Mouse (Mus musculus) MEL-GATA-1-ER (cell line): ENCODE measurements around the gene Ap2a2.
A peak's percentile ranks its signal among the peaks of the same experiment; 100 is the strongest.
"Not testable (repeated sequence)": the region's sequence is repeated elsewhere in the genome, so short reads cannot be mapped to it uniquely, and the experiment has no call there.

ENCODE experiments used
- DNase-seq: peaks from one replicate; pipeline ENCODE4 v3.0.0-alpha.2; 2012; ENCODE audit warnings: low read depth; ENCODE audit errors: extremely low read depth

Gene Ap2a2

GRCm38 (mm10) chr7:141559726-141560325 is 2.1 kb upstream of the Ap2a2 start:
- DNase-seq, result peak; percentile 54

GRCm38 (mm10) chr7:141560471-141560870 is 1.5 kb upstream of the Ap2a2 start:
- no peak for DNase-seq

DNA sequence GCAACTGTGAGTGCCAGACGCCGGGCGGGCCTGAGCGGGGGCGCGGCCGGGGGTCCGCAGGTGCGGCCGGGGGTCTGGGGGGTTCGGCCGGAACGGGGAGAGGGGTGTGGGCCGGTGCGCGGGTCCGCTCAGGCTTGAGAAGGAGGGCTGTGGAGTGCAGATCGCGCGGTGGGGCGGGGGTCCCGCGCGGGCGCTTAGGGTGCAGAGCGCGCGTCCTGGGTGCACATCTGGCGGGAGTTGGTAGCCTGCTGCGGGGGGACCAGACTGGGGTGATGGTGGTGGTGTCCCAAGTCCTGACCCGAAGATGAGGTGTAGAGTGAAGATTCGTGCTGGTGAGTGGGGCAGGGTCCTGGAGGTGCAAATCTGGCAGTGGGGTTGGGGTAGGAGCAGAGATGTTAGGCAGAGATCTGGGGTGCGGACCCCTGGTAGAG is 463 bp downstream of the Ap2a2 start:
- no peak for DNase-seq

DNA sequence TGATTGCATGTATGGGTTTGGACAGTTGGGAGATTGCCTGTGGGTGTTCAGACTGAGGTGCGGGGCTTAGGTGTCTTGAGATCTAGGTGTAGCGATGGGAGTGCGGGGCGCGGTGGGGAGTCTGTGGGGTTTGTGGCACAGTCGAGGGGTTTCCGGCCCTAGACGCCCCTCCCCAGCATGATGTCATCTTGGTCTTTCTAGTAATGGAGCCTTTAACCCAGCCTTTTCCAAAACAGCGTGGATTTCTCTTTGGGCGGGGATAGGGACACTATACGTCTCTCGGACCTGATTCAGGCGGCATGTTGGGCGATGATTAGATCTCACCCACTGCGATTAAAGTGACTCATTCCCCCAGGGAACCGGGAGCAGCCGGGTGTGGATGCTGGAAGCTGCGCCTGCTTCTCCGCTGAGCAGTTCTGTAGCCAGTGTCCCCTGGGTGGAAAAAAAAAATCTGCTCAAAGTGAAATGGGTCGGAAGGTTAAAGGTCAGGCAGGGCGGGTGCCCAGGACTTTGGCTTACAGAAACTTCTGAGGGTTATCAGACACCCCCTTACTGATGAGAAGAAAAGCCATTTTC is 967 bp downstream of the Ap2a2 start:
- DNase-seq, result no peak

DNA sequence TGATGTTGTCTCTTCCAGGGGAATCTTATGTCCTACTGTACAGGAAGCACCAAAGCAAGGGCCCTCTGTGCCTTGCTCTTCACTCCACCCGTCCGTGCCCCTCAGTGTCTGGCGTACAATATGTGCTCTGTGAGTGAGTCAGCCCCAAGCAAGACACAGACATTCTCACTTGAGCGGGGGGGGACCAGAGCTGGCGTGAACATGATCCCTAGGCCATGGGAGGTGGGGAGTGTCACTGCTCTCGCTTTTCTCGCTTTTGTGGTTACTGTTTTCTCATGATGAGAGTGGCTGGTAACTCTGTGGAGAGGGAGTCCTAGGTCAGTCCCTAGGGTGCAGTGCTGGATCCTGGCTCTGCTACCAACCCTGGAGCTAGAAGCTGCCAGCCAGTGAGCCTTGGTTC is 2.6 kb downstream of the Ap2a2 start:
- DNase-seq, result no peak

GRCm38 (mm10) chr7:141566587-141566986 is 4.6 kb downstream of the Ap2a2 start:
- DNase-seq, result no peak

GRCm38 (mm10) chr7:141569283-141569803 is 7.4 kb downstream of the Ap2a2 start:
- no peak for DNase-seq

DNA sequence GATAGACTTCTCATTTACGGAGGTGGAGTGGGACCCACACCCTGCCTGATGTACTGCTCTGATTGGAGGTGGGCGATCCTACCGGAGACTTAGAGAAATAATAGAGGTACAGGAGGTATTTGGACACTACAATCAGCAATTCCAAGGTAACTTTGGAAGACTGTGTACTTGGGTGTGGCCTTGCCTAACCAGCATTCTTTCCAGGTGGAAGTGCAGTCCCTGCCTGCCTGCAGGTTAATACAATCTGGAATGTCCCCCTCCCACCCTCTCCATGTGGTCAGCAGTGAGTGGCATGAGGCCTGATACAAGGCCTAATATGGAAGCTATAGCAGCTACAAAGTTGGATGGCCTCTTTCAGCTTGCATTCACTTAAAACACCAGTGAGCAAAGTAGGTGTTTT is 7.9 kb downstream of the Ap2a2 start:
- DNase-seq, result no peak

- no peak for DNase-seq
These were observed 8.8 kb downstream of the Ap2a2 start for GRCm38 (mm10) chr7:141570625-141571295.

GRCm38 (mm10) chr7:141574041-141574440 is 12.1 kb downstream of the Ap2a2 start:
- no peak for DNase-seq

DNA sequence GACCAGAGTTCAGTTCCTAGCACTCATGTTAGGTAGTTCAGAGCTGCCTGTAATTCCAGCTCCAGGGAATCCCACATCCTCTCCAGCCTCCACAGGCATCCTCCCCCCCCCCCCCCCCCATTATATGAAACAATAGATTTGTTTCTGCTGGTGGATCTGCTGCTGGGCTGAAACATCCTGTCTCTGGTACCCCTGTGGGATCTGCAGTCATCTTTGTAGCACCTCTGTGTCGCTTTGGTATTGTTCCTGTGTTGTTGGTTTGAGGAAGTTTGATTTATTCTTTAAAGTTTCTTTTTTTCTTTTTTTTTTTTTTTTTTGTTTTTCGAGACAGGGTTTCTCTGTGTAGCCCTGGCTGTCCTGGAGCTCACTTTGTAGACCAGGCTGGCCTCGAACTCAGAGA is 13.5 kb downstream of the Ap2a2 start:
- DNase-seq, result no peak

DNA sequence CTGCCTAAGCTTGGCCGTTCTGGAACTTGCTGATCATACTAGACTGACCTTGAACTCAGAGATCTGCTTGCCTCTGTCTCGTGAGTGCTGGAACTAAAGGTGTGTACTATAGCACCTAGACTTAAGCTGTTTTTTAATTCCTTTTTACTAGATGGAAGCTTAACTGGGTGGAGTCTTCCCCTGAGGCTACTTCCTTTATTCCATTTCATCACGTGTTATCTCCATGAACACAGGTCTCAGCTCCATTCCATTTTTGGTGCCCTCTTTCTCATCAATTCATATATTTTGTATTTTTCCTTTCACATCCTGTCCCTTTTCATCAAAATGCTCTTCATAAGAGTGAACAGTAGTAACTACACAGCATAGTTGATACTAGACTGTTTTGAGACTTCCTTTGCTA is 15.8 kb downstream of the Ap2a2 start:
- DNase-seq, result peak; percentile 45

DNA sequence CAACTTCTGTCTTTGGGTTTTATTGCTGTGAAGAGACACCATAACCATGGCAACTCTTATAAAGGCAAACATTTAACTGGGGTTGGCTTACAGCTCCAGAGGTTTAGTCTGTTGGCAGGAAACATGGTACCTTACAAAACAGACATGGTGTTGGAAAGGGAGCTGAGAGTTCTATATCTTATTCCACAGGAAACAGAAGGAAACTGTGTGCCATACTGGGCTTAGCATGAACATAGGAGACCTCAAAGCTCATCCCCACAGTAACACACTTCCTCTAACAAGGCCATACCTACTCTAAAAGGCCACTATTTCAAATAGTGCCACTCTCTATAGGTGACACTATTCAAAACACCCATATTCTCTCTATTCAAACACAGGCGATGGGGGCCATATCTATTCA is 16.5 kb downstream of the Ap2a2 start:
- no peak for DNase-seq

DNA sequence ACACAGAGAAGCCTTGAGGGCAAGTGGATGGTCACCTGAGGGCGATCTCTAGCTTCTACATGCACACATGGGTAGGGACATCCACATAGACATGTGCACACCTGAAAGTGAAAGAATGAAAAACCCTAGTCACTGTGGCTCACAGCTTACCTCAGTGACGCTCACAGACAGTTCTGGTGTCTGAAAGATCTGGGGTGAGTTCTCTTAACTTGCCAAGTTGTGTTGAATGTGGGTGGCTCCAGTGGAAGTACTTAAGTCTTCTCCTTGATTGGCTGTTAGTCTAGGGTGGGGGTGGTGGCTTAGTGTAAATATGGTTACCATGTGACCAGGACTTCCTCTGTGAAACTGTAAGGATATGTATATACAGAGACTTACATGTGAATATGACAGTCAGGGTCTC is 17.0 kb downstream of the Ap2a2 start:
- DNase-seq, result no peak

- DNase-seq, result no peak
These were observed 19.4 kb downstream of the Ap2a2 start for GRCm38 (mm10) chr7:141581323-141581722.

DNA sequence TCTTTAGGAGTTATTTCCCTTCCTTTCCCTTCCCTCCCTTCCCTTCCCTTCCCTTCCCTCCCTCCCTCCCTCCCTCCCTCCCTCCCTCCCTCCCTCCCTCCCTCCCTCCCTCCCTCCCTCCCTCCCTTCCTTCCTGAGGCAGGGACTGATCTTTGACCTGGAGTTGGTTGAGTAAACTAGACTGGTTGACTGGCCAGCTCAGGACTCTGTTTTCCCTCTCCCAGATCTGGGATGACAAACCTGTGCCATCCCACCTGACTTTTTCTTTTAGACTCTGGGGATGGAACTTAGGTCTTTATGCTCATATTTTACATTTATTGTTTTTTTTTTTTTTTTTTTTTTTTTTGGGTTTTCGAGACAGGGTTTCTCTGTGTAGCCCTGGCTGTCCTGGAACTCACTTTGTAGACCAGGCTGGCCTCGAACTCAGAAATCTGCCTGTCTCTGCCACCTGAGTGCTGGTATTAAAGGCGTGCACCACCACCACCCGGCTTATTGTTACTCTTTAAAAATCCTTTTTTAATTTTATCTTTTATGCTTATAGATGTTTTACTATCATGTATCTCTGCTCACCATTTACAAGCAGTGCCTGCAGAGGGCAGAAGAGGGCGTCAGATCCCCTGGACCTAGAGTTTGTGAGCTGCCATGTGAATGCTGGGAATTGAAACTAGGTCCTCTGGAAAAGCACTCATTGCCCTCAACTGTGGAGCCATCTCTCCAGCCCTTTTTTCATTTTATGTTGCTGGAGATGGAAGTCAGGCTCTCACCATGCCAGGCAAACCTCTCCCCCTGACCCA is 22.3 kb downstream of the Ap2a2 start:
- DNase-seq, result no peak

- no peak for DNase-seq
These were observed 23.3 kb downstream of the Ap2a2 start for GRCm38 (mm10) chr7:141585288-141585687.

DNA sequence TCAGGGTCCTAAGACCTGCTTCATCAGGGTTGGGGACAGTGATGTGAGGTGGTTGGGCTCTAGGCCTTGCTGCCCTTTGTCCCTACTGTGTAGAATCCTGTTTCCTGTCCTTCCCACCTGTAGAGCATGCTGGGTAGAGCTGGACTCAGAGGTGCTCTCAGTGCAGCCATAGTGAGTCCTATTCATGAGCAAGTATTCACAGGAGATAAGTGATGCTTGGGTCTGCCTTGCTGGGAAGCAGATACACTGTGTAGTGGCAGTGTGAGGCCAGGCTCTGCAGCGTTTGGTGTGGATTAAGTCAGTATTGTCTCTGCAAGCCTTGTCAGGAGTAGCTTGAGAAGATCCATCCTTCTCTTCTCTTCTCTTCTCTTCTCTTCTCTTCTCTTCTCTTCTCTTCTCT is 23.9 kb downstream of the Ap2a2 start:
- no peak for DNase-seq

- DNase-seq, result no peak
These were observed 26.9 kb downstream of the Ap2a2 start for GRCm38 (mm10) chr7:141588890-141589289.

- not testable (repeated sequence) for DNase-seq
These were observed 28.3 kb downstream of the Ap2a2 start for GRCm38 (mm10) chr7:141590249-141590648.

- DNase-seq, result no peak
These were observed 29.0 kb downstream of the Ap2a2 start for GRCm38 (mm10) chr7:141590959-141591358.

- DNase-seq, result no peak
These were observed 30.1 kb downstream of the Ap2a2 start for GRCm38 (mm10) chr7:141592096-141592495.
